Mouse (Mus musculus): ENCODE measurements around the gene Pcdh15. TPM values are rescaled to one million over a fixed set of nuclear protein-coding genes. Genes with fewer than 3 reads are reported as not detected.

Pcdh15 gene
- polyA plus RNA-seq, 1 experiment from 2014 or later = 2.9 TPM

GRCm38 (mm10) chr10:74305439-74306158, 1206.5 kb downstream of the Pcdh15 start:
- 44% methylated on average over 5 of the region's 5 CpGs for WGBS
- no peak overlapping the region for H3K4me3 ChIP-seq (replicated peaks)
- no peaks in the 10 kb centered on the region for H3K4me1 ChIP-seq
- H3K9ac ChIP-seq = no peak overlapping the region
- no peaks in the 10 kb centered on the region for H3K27me3 ChIP-seq
- H3K27ac ChIP-seq (replicated peaks) = no peak overlapping the region
- no peaks in the 10 kb centered on the region for H3K36me3 ChIP-seq
- no peaks in the 10 kb centered on the region for H3K9me3 ChIP-seq (replicated peaks)
- no peak for ATAC-seq (ENCODE audit: insufficient number of reproducible peaks, low FRiP score, low TSS enrichment, low read depth)
- H3K4me2 ChIP-seq (replicated peaks) = no peak overlapping the region

GRCm38 (mm10) chr10:74307035-74307434, 1207.9 kb downstream of the Pcdh15 start:
- no peak overlapping the region for H3K4me3 ChIP-seq (replicated peaks)
- no peak overlapping the region for H3K27ac ChIP-seq (replicated peaks)
- H3K9me3 ChIP-seq (replicated peaks) = no peaks in the 10 kb centered on the region
- H3K27me3 ChIP-seq = no peaks in the 10 kb centered on the region
- ATAC-seq (ENCODE audit: insufficient number of reproducible peaks, low FRiP score, low TSS enrichment, low read depth) = no peak
- 81% methylated on average over 3 of the region's 3 CpGs for WGBS
- H3K36me3 ChIP-seq = no peaks in the 10 kb centered on the region
- H3K4me1 ChIP-seq = no peaks in the 10 kb centered on the region
- H3K9ac ChIP-seq = no peak overlapping the region
- no peak overlapping the region for H3K4me2 ChIP-seq (replicated peaks)

- no peaks in the 10 kb centered on the region for H3K9me3 ChIP-seq (replicated peaks)
- H3K27me3 ChIP-seq = no peaks in the 10 kb centered on the region
- H3K9ac ChIP-seq = no peak overlapping the region
- no peak overlapping the region for H3K4me2 ChIP-seq (replicated peaks)
- H3K4me3 ChIP-seq (replicated peaks) = no peak overlapping the region
- no peaks in the 10 kb centered on the region for H3K36me3 ChIP-seq
- H3K27ac ChIP-seq (replicated peaks) = no peak overlapping the region
- ATAC-seq (ENCODE audit: insufficient number of reproducible peaks, low FRiP score, low TSS enrichment, low read depth) = no peak
- WGBS = 81% methylated on average over 2 of the region's 2 CpGs
- no peaks in the 10 kb centered on the region for H3K4me1 ChIP-seq
These were observed 1216.9 kb downstream of the Pcdh15 start for GRCm38 (mm10) chr10:74316091-74316490.

GRCm38 (mm10) chr10:74335412-74335811, 1236.3 kb downstream of the Pcdh15 start:
- no peaks in the 10 kb centered on the region for H3K9me3 ChIP-seq (replicated peaks)
- no peak overlapping the region for H3K27ac ChIP-seq (replicated peaks)
- no peaks in the 10 kb centered on the region for H3K36me3 ChIP-seq
- WGBS = 89% methylated on average over 7 of the region's 7 CpGs
- no peaks in the 10 kb centered on the region for H3K27me3 ChIP-seq
- no peak overlapping the region for H3K9ac ChIP-seq
- H3K4me2 ChIP-seq (replicated peaks) = no peak overlapping the region
- no peak for ATAC-seq (ENCODE audit: insufficient number of reproducible peaks, low FRiP score, low TSS enrichment, low read depth)
- no peak overlapping the region for H3K4me3 ChIP-seq (replicated peaks)
- no peaks in the 10 kb centered on the region for H3K4me1 ChIP-seq

GRCm38 (mm10) chr10:74339247-74340160, 1240.4 kb downstream of the Pcdh15 start:
- Histone ChIP-seq H3K9ac (no peak overlapping the region), H3K4me2 (replicated peaks) (no peak overlapping the region), H3K27ac (replicated peaks) (no peak overlapping the region), H3K9me3 (replicated peaks) (no peaks in the 10 kb centered on the region), H3K4me1 (no peaks in the 10 kb centered on the region), H3K36me3 (no peaks in the 10 kb centered on the region), H3K4me3 (replicated peaks) (no peak overlapping the region), H3K27me3 (no peaks in the 10 kb centered on the region)
- ATAC-seq (ENCODE audit: insufficient number of reproducible peaks, low FRiP score, low TSS enrichment, low read depth) = no peak
- 66% methylated on average over 3 of the region's 3 CpGs for WGBS

GRCm38 (mm10) chr10:74359526-74359925, 1260.4 kb downstream of the Pcdh15 start:
- H3K4me1 ChIP-seq = no peaks in the 10 kb centered on the region; the same call in 1 of the 2 replicates
- H3K27me3 ChIP-seq = no peaks in the 10 kb centered on the region
- no peaks in the 10 kb centered on the region for H3K36me3 ChIP-seq
- no peak for ATAC-seq (ENCODE audit: insufficient number of reproducible peaks, low FRiP score, low TSS enrichment, low read depth)
- H3K9ac ChIP-seq = no peak overlapping the region
- H3K27ac ChIP-seq (replicated peaks) = no peak overlapping the region
- H3K4me2 ChIP-seq (replicated peaks) = no peak overlapping the region
- 32% methylated on average over 5 of the region's 5 CpGs for WGBS
- H3K9me3 ChIP-seq (replicated peaks) = no peaks in the 10 kb centered on the region
- no peak overlapping the region for H3K4me3 ChIP-seq (replicated peaks)

- H3K9ac ChIP-seq = no peak overlapping the region
- H3K27me3 ChIP-seq = no peaks in the 10 kb centered on the region
- no peak overlapping the region for H3K4me3 ChIP-seq (replicated peaks)
- H3K27ac ChIP-seq (replicated peaks) = no peak overlapping the region
- H3K4me2 ChIP-seq (replicated peaks) = no peak overlapping the region
- 0 out of 2 replicates have a peak, but pooled peaks cover 4% of the 10 kb centered on the region for H3K4me1 ChIP-seq
- H3K9me3 ChIP-seq (replicated peaks) = no peaks in the 10 kb centered on the region
- WGBS = 84% methylated on average over 1 of the region's 1 CpGs
- ATAC-seq (ENCODE audit: insufficient number of reproducible peaks, low FRiP score, low TSS enrichment, low read depth) = no peak
- H3K36me3 ChIP-seq = no peaks in the 10 kb centered on the region
These were observed 1279.6 kb downstream of the Pcdh15 start for GRCm38 (mm10) chr10:74378697-74379096.

GRCm38 (mm10) chr10:74379276-74380134, 1280.4 kb downstream of the Pcdh15 start:
- no peak for ATAC-seq (ENCODE audit: insufficient number of reproducible peaks, low FRiP score, low TSS enrichment, low read depth)
- H3K27ac ChIP-seq (replicated peaks) = no peak overlapping the region
- no peak overlapping the region for H3K4me3 ChIP-seq (replicated peaks)
- 0 out of 2 replicates have a peak, but pooled peaks cover 4% of the 10 kb centered on the region for H3K4me1 ChIP-seq
- no peaks in the 10 kb centered on the region for H3K36me3 ChIP-seq
- no peak overlapping the region for H3K9ac ChIP-seq
- H3K27me3 ChIP-seq = no peaks in the 10 kb centered on the region
- H3K9me3 ChIP-seq (replicated peaks) = no peaks in the 10 kb centered on the region
- 34% methylated on average over 7 of the region's 7 CpGs for WGBS
- no peak overlapping the region for H3K4me2 ChIP-seq (replicated peaks)

GRCm38 (mm10) chr10:74387538-74388499, 1288.7 kb downstream of the Pcdh15 start:
- H3K4me2 ChIP-seq (replicated peaks) = no peak overlapping the region
- no peaks in the 10 kb centered on the region for H3K27me3 ChIP-seq
- H3K27ac ChIP-seq (replicated peaks) = no peak overlapping the region
- 46% methylated on average over 10 of the region's 10 CpGs for WGBS
- H3K9me3 ChIP-seq (replicated peaks) = no peaks in the 10 kb centered on the region
- H3K9ac ChIP-seq = no peak overlapping the region
- H3K4me1 ChIP-seq = no peaks in the 10 kb centered on the region
- H3K36me3 ChIP-seq = no peaks in the 10 kb centered on the region
- ATAC-seq (ENCODE audit: insufficient number of reproducible peaks, low FRiP score, low TSS enrichment, low read depth) = no peak
- H3K4me3 ChIP-seq (replicated peaks) = no peak overlapping the region

- no peaks in the 10 kb centered on the region for H3K9me3 ChIP-seq (replicated peaks)
- no peaks in the 10 kb centered on the region for H3K27me3 ChIP-seq
- H3K4me3 ChIP-seq (replicated peaks) = no peak overlapping the region
- H3K36me3 ChIP-seq = no peaks in the 10 kb centered on the region
- no peak overlapping the region for H3K4me2 ChIP-seq (replicated peaks)
- WGBS = 48% methylated on average over 8 of the region's 8 CpGs
- H3K4me1 ChIP-seq = no peaks in the 10 kb centered on the region
- no peak overlapping the region for H3K9ac ChIP-seq
- ATAC-seq (ENCODE audit: insufficient number of reproducible peaks, low FRiP score, low TSS enrichment, low read depth) = no peak
- H3K27ac ChIP-seq (replicated peaks) = no peak overlapping the region
These were observed 1304.0 kb downstream of the Pcdh15 start for GRCm38 (mm10) chr10:74403111-74403510.

Measured in embryonic facial prominence, embryonic 15.5 days (tissue).